Mouse (Mus musculus): ENCODE results near the gene Daam1. TPM values are rescaled to one million over a fixed set of nuclear protein-coding genes. Genes with fewer than 3 reads are reported as not detected.

Daam1 gene
- polyA plus RNA-seq, 1 experiment from 2014 or later: 10.0 TPM

- no peak overlapping the region for H3K4me2 ChIP-seq
- H3K27me3 ChIP-seq (replicated peaks): no peaks in the 10 kb centered on the region
- no peak for ATAC-seq (ENCODE audit: insufficient read depth, low FRiP score, low read depth)
- no peak overlapping the region for H3K27ac ChIP-seq
- no peak overlapping the region for H3K9ac ChIP-seq
- 71% methylated on average over 5 of the region's 5 CpGs for WGBS
- H3K36me3 ChIP-seq: no peaks in the 10 kb centered on the region
- no peak overlapping the region for H3K4me3 ChIP-seq (replicated peaks)
- no peaks in the 10 kb centered on the region for H3K9me3 ChIP-seq
- peaks cover 24% of the 10 kb centered on the region for H3K4me1 ChIP-seq
Measured at GRCm38 (mm10) chr12:71886406-71886805, 55.5 kb downstream of the Daam1 start.

- ATAC-seq (ENCODE audit: insufficient read depth, low FRiP score, low read depth): no peak
- H3K36me3 ChIP-seq: no peaks in the 10 kb centered on the region
- H3K4me1 ChIP-seq: peaks cover 24% of the 10 kb centered on the region
- H3K9ac ChIP-seq: no peak overlapping the region
- no peak overlapping the region for H3K4me3 ChIP-seq (replicated peaks)
- H3K9me3 ChIP-seq: no peaks in the 10 kb centered on the region
- no peaks in the 10 kb centered on the region for H3K27me3 ChIP-seq (replicated peaks)
- H3K4me2 ChIP-seq: no peak overlapping the region
- no peak overlapping the region for H3K27ac ChIP-seq
- WGBS: 62% methylated on average over 2 of the region's 2 CpGs
Measured at GRCm38 (mm10) chr12:71886941-71887340, 56.1 kb downstream of the Daam1 start.

- Histone ChIP-seq H3K4me1 (peaks cover 26% of the 10 kb centered on the region), H3K9me3 (no peaks in the 10 kb centered on the region), H3K9ac (no peak overlapping the region), H3K4me2 (no peak overlapping the region), H3K36me3 (no peaks in the 10 kb centered on the region), H3K27me3 (replicated peaks) (no peaks in the 10 kb centered on the region), H3K27ac (no peak overlapping the region), H3K4me3 (replicated peaks) (no peak overlapping the region)
- ATAC-seq (ENCODE audit: insufficient read depth, low FRiP score, low read depth): no peak
- 90% methylated on average over 6 of the region's 6 CpGs for WGBS
Measured at GRCm38 (mm10) chr12:71888370-71888769, 57.5 kb downstream of the Daam1 start.

GRCm38 (mm10) chr12:71889266-71889665 is 58.4 kb downstream of the Daam1 start:
- Histone ChIP-seq H3K36me3 (no peaks in the 10 kb centered on the region), H3K4me3 (replicated peaks) (no peak overlapping the region), H3K27ac (no peak overlapping the region), H3K9ac (no peak overlapping the region), H3K9me3 (no peaks in the 10 kb centered on the region), H3K27me3 (replicated peaks) (no peaks in the 10 kb centered on the region), H3K4me1 (peaks cover 26% of the 10 kb centered on the region), H3K4me2 (no peak overlapping the region)
- WGBS: 79% methylated on average over 8 of the region's 8 CpGs
- ATAC-seq (ENCODE audit: insufficient read depth, low FRiP score, low read depth): no peak

- no peak overlapping the region for H3K4me2 ChIP-seq
- H3K4me1 ChIP-seq: peaks cover 19% of the 10 kb centered on the region
- ATAC-seq (ENCODE audit: insufficient read depth, low FRiP score, low read depth): no peak
- H3K9me3 ChIP-seq: no peaks in the 10 kb centered on the region
- WGBS: 79% methylated on average over 1 of the region's 1 CpGs
- no peak overlapping the region for H3K4me3 ChIP-seq (replicated peaks)
- no peak overlapping the region for H3K27ac ChIP-seq
- no peaks in the 10 kb centered on the region for H3K36me3 ChIP-seq
- H3K27me3 ChIP-seq (replicated peaks): no peaks in the 10 kb centered on the region
- H3K9ac ChIP-seq: no peak overlapping the region
Measured at GRCm38 (mm10) chr12:71890282-71890681, 59.4 kb downstream of the Daam1 start.

- H3K9ac ChIP-seq: no peak overlapping the region
- H3K27ac ChIP-seq: no peak overlapping the region
- no peaks in the 10 kb centered on the region for H3K9me3 ChIP-seq
- H3K27me3 ChIP-seq (replicated peaks): no peaks in the 10 kb centered on the region
- ATAC-seq (ENCODE audit: insufficient read depth, low FRiP score, low read depth): no peak
- H3K36me3 ChIP-seq: no peaks in the 10 kb centered on the region
- H3K4me3 ChIP-seq (replicated peaks): no peak overlapping the region
- 56% methylated on average over 7 of the region's 7 CpGs for WGBS
- H3K4me2 ChIP-seq: no peak overlapping the region
- peaks cover 5% of the 10 kb centered on the region; the same call in 1 of the 2 replicates for H3K4me1 ChIP-seq
Measured at GRCm38 (mm10) chr12:71891729-71892355, 61.0 kb downstream of the Daam1 start.

GRCm38 (mm10) chr12:71892996-71893605 is 62.2 kb downstream of the Daam1 start:
- H3K4me1 ChIP-seq: peaks cover 2% of the 10 kb centered on the region; the same call in 1 of the 2 replicates
- no peaks in the 10 kb centered on the region for H3K27me3 ChIP-seq (replicated peaks)
- no peaks in the 10 kb centered on the region for H3K9me3 ChIP-seq
- ATAC-seq (ENCODE audit: insufficient read depth, low FRiP score, low read depth): no peak
- no peak overlapping the region for H3K4me3 ChIP-seq (replicated peaks)
- no peak overlapping the region for H3K4me2 ChIP-seq
- H3K9ac ChIP-seq: no peak overlapping the region
- WGBS: 65% methylated on average over 9 of the region's 9 CpGs
- H3K27ac ChIP-seq: no peak overlapping the region
- H3K36me3 ChIP-seq: no peaks in the 10 kb centered on the region

GRCm38 (mm10) chr12:71898231-71898630 is 67.4 kb downstream of the Daam1 start:
- Histone ChIP-seq H3K36me3 (0 out of 2 replicates have a peak, but pooled peaks cover 5% of the 10 kb centered on the region), H3K9ac (no peak overlapping the region), H3K9me3 (no peaks in the 10 kb centered on the region), H3K27me3 (replicated peaks) (no peaks in the 10 kb centered on the region), H3K4me2 (no peak overlapping the region), H3K4me1 (no peaks in the 10 kb centered on the region), H3K27ac (no peak overlapping the region), H3K4me3 (replicated peaks) (no peak overlapping the region)
- no peak for ATAC-seq (ENCODE audit: insufficient read depth, low FRiP score, low read depth)
- 80% methylated on average over 5 of the region's 5 CpGs for WGBS

- WGBS: 76% methylated on average over 7 of the region's 7 CpGs
- Histone ChIP-seq H3K4me1 (no peaks in the 10 kb centered on the region), H3K4me3 (replicated peaks) (no peak overlapping the region), H3K36me3 (0 out of 2 replicates have a peak, but pooled peaks cover 5% of the 10 kb centered on the region), H3K4me2 (no peak overlapping the region), H3K9me3 (no peaks in the 10 kb centered on the region), H3K9ac (no peak overlapping the region), H3K27ac (no peak overlapping the region), H3K27me3 (replicated peaks) (no peaks in the 10 kb centered on the region)
- ATAC-seq (ENCODE audit: insufficient read depth, low FRiP score, low read depth): no peak
Measured at GRCm38 (mm10) chr12:71898666-71899520, 68.0 kb downstream of the Daam1 start.

GRCm38 (mm10) chr12:71899566-71899965 is 68.7 kb downstream of the Daam1 start:
- Histone ChIP-seq H3K27ac (no peak overlapping the region), H3K36me3 (0 out of 2 replicates have a peak, but pooled peaks cover 5% of the 10 kb centered on the region), H3K4me3 (replicated peaks) (no peak overlapping the region), H3K9ac (no peak overlapping the region), H3K4me2 (no peak overlapping the region), H3K4me1 (no peaks in the 10 kb centered on the region), H3K9me3 (no peaks in the 10 kb centered on the region), H3K27me3 (replicated peaks) (no peaks in the 10 kb centered on the region)
- 82% methylated on average over 4 of the region's 4 CpGs for WGBS
- ATAC-seq (ENCODE audit: insufficient read depth, low FRiP score, low read depth): no peak

GRCm38 (mm10) chr12:71901211-71901610 is 70.3 kb downstream of the Daam1 start:
- H3K4me1 ChIP-seq: no peaks in the 10 kb centered on the region; the same call in 1 of the 2 replicates
- H3K36me3 ChIP-seq: 0 out of 2 replicates have a peak, but pooled peaks cover 5% of the 10 kb centered on the region
- no peak overlapping the region for H3K4me3 ChIP-seq (replicated peaks)
- H3K27me3 ChIP-seq (replicated peaks): no peaks in the 10 kb centered on the region
- H3K27ac ChIP-seq: no peak overlapping the region
- ATAC-seq (ENCODE audit: insufficient read depth, low FRiP score, low read depth): no peak
- no peaks in the 10 kb centered on the region for H3K9me3 ChIP-seq
- no peak overlapping the region for H3K9ac ChIP-seq
- WGBS: 85% methylated on average over 7 of the region's 7 CpGs
- H3K4me2 ChIP-seq: no peak overlapping the region

- H3K9me3 ChIP-seq: no peaks in the 10 kb centered on the region
- no peak overlapping the region for H3K4me3 ChIP-seq (replicated peaks)
- H3K27ac ChIP-seq: no peak overlapping the region
- H3K4me1 ChIP-seq: no peaks in the 10 kb centered on the region; the same call in 1 of the 2 replicates
- ATAC-seq (ENCODE audit: insufficient read depth, low FRiP score, low read depth): no peak
- no peaks in the 10 kb centered on the region for H3K27me3 ChIP-seq (replicated peaks)
- WGBS: 93% methylated on average over 6 of the region's 6 CpGs
- H3K36me3 ChIP-seq: 0 out of 2 replicates have a peak, but pooled peaks cover 5% of the 10 kb centered on the region
- no peak overlapping the region for H3K4me2 ChIP-seq
- no peak overlapping the region for H3K9ac ChIP-seq
Measured at GRCm38 (mm10) chr12:71901859-71902258, 71.0 kb downstream of the Daam1 start.

Data from stomach, embryonic 15.5 days (tissue).